ENCODE assay signal across 19 mouse cellular contexts in the genomic region with DNA sequence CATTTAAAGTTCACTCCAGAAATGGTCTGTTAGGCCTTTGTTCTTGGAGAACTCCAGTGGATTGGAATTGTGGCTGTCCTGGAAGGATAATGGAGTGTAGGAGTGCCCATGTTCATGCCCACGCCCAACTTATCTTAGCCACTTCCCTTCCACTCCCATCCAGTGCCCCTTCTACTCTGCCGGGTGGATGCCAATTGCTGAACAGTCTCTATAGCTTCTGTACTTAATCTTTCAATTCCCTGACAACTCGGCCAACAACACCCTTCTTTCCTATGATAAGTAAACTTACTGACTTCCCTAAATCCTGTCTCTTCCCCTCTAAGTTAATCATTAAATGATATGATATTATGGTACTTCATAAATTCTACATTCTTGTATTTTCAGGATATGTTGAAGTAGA.
"Had no signal": no experiment of that assay in that cellular context is flagged by ENCODE, and none has a peak within 500 bp of the region (broad histone marks: within the 10 kb centered on the region; RNA-seq: fewer than 3 reads in every experiment).

No protein-coding gene starts in this region.

- H3K27ac ChIP-seq: kidney, postnatal 0 days; layer of hippocampus, adult 2 months; liver, embryonic 13.5 days; macrophage; midbrain, embryonic 12.5 days; midbrain, embryonic 15.5 days; neural tube, embryonic 12.5 days; neural tube, embryonic 15.5 days; stomach, embryonic 15.5 days had no signal

- DNase-seq: kidney, postnatal 25 days; layer of hippocampus, adult 9-11 months; liver, embryonic 13.5 days; lung, adult 2 months; right cerebral cortex, adult 18-20 months; right cerebral cortex, postnatal 14 days; right cerebral cortex, postnatal 4 days; spleen, adult 18-20 months; thymus, adult 2 months; thymus, postnatal 14 days; thymus, postnatal 4 days had no signal

- H3K4me1 ChIP-seq: midbrain, embryonic 12.5 days; midbrain, embryonic 15.5 days; neural tube, embryonic 12.5 days; neural tube, embryonic 15.5 days; stomach, embryonic 15.5 days had no signal

- ATAC-seq: midbrain, embryonic 15.5 days had no signal

- H3K27me3 ChIP-seq: liver, embryonic 13.5 days; midbrain, embryonic 12.5 days; midbrain, embryonic 15.5 days; neural tube, embryonic 12.5 days; neural tube, embryonic 15.5 days; stomach, embryonic 15.5 days had no signal

- H3K9ac ChIP-seq: liver, embryonic 13.5 days; midbrain, embryonic 12.5 days; midbrain, embryonic 15.5 days; neural tube, embryonic 12.5 days; neural tube, embryonic 15.5 days; stomach, embryonic 15.5 days had no signal

- H3K36me3 ChIP-seq: liver, embryonic 13.5 days; midbrain, embryonic 12.5 days; midbrain, embryonic 15.5 days; neural tube, embryonic 12.5 days; neural tube, embryonic 15.5 days; stomach, embryonic 15.5 days had no signal

- H3K4me3 ChIP-seq: layer of hippocampus, adult 2 months; liver, embryonic 13.5 days; midbrain, embryonic 12.5 days; midbrain, embryonic 15.5 days; neural tube, embryonic 12.5 days; neural tube, embryonic 15.5 days; stomach, embryonic 15.5 days had no signal

- H3K4me2 ChIP-seq: liver, embryonic 13.5 days; midbrain, embryonic 12.5 days; midbrain, embryonic 15.5 days; neural tube, embryonic 12.5 days; neural tube, embryonic 15.5 days; stomach, embryonic 15.5 days had no signal

- H3K9me3 ChIP-seq: liver, embryonic 13.5 days; midbrain, embryonic 12.5 days; midbrain, embryonic 15.5 days; neural tube, embryonic 12.5 days; neural tube, embryonic 15.5 days; stomach, embryonic 15.5 days had no signal
